Mouse (Mus musculus) lung, embryonic 15.5 days (tissue): ENCODE measurements around the gene Kbtbd12. TPM values are rescaled to one million over a fixed set of nuclear protein-coding genes. Genes with fewer than 3 reads are reported as not detected.

Source experiments
- ATAC-seq: fragments of 200-750 bp; cut with Nextera tagmentation; 2 replicates; pipeline ENCODE4 v1.8.0; 2017; ENCODE audit warnings: moderate number of reproducible peaks, borderline replicate concordance; ENCODE audit not compliant: low FRiP score, low TSS enrichment; ENCODE audit errors: extremely low read depth
- H3K27ac ChIP-seq: fragments of 300-500 bp; sonication (generic); 2 replicates; pipeline ENCODE4 v1.5.1; 2015; ENCODE audit warnings: moderate library complexity, mild to moderate bottlenecking, inconsistent platforms
- H3K27me3 ChIP-seq: fragments of 300-500 bp; sonication (generic); 2 replicates; pipeline ENCODE4 v1.6.1; 2015; ENCODE audit warnings: inconsistent platforms
- H3K36me3 ChIP-seq: fragments of 300-500 bp; sonication (generic); 2 replicates; pipeline ENCODE4 v1.6.1; 2015; ENCODE audit warnings: inconsistent platforms
- H3K4me1 ChIP-seq: fragments of 300-500 bp; sonication (generic); 2 replicates; pipeline ENCODE4 v1.6.1; 2015; ENCODE audit warnings: inconsistent platforms
- H3K4me2 ChIP-seq: fragments of 300-500 bp; sonication (generic); 2 replicates; pipeline ENCODE4 v1.6.1; 2015; ENCODE audit warnings: inconsistent platforms, mild to moderate bottlenecking, moderate library complexity
- H3K4me3 ChIP-seq: fragments of 300-500 bp; sonication (generic); 2 replicates; pipeline ENCODE4 v1.5.1; 2015; ENCODE audit warnings: mild to moderate bottlenecking, inconsistent platforms
- H3K9ac ChIP-seq: fragments of 300-500 bp; sonication (generic); 2 replicates; pipeline ENCODE4 v1.6.1; 2015; ENCODE audit warnings: inconsistent platforms
- H3K9me3 ChIP-seq: fragments of 300-500 bp; sonication (generic); 2 replicates; pipeline ENCODE4 v1.6.1; 2016; ENCODE audit warnings: inconsistent platforms
- WGBS: fragments of 180-500 bp; shearing (Covaris S2); methylation state at CpG from one replicate; pipeline ENCODE4 v1.1.7; 2015; 5-methylcytosine and 5-hydroxymethylcytosine counted together
- polyA plus RNA-seq: library from polyadenylated mRNA; unstranded; fragments of >200 nt; fragmentation: Nextera tagmentation; extraction: Ambion mirVana; gene quantifications from 2 replicates; pipeline ENCODE4 v1.2.1, GENCODE M21; 2015

The Kbtbd12 gene
- polyA plus RNA-seq, 1 experiment from 2014 or later = 1.4 TPM

DNA sequence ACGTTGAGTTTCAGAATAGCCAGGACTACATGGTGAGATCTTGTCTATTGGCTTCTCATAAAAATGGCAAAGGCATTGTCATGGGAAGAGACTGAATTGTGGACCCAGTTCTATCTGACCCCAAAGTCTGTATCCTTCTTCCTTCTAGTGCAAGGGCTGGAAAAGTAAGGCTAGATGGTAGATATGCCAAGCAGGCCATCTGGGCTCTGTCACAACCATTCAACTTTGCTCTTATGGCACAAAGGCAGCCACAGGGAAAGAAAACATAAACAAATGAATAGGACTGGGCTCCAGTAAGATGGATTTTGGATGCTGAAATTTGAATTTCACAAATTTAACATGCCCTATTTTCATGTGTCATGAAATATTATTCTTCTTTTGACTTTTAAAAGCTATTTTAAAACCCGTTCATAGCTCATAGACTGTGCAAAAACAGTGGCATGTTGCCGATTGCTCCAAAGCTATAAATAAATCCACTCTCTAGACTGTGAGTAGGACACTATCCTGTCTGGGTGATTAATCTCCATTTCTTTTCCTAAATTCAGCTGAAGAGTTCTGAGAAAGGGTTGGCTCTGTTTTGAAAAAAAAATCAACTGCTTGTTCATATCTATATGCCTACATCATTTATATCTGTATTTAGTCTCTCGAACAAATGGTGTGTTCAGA is 15.8 kb downstream of the Kbtbd12 start:
- H3K9me3 ChIP-seq = no peaks in the 10 kb centered on the region
- H3K27ac ChIP-seq = no peak overlapping the region
- H3K9ac ChIP-seq = no peak overlapping the region
- H3K4me1 ChIP-seq = peaks cover 7% of the 10 kb centered on the region
- no peak for ATAC-seq
- H3K27me3 ChIP-seq = no peaks in the 10 kb centered on the region
- no peaks in the 10 kb centered on the region for H3K36me3 ChIP-seq
- no peak overlapping the region for H3K4me2 ChIP-seq
- 59% methylated on average over 4 of the region's 4 CpGs for WGBS
- H3K4me3 ChIP-seq = no peak overlapping the region

DNA sequence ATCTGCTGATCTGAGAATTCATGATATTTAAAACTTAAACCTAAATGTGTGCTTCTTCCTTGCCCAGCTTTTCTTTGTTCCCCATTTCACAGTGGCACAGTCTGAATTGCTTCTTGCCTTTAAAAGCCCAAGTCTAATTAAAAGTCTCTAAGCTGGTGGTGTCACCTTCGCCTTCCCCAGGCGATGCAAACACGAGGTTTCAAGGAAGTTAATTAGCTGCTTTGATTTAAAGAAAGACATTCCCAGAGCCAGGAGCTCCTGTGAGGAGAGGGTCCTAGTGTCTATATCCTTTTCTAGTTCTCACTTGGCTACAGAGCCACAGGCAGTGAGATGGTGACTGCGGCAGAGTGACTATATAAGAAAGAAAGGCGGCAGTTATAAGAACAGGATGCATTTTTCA is 18.2 kb downstream of the Kbtbd12 start:
- no peak for ATAC-seq
- Histone ChIP-seq H3K4me3 (no peak overlapping the region), H3K27me3 (no peaks in the 10 kb centered on the region), H3K4me1 (no peaks in the 10 kb centered on the region), H3K9ac (no peak overlapping the region), H3K9me3 (no peaks in the 10 kb centered on the region), H3K36me3 (no peaks in the 10 kb centered on the region), H3K27ac (no peak overlapping the region), H3K4me2 (no peak overlapping the region)
- 52% methylated on average over 5 of the region's 5 CpGs for WGBS

DNA sequence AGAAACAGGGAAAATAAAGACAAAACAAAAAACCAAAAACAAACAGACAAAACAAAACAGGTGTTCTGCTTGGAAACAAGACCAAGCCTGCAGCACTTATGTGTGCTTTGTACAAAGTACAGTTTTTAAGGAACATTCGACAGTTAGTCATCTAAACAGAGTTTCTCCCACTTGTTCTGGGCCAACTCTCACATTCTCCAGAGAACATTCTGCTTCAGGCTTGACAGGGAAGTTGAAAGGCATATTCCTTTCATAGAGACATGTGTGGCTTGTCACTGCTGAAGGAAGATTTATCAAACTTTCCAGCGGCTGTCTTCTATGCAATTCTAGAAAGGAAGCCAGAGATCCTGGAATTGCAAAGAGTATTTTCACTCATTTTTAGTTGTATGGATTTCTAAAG is 22.4 kb downstream of the Kbtbd12 start:
- H3K4me1 ChIP-seq = no peaks in the 10 kb centered on the region
- 48% methylated on average over 2 of the region's 2 CpGs for WGBS
- H3K36me3 ChIP-seq = no peaks in the 10 kb centered on the region
- no peaks in the 10 kb centered on the region for H3K27me3 ChIP-seq
- H3K4me2 ChIP-seq = no peak overlapping the region
- no peak overlapping the region for H3K9ac ChIP-seq
- no peak for ATAC-seq
- no peak overlapping the region for H3K27ac ChIP-seq
- H3K9me3 ChIP-seq = no peaks in the 10 kb centered on the region
- H3K4me3 ChIP-seq = no peak overlapping the region

DNA sequence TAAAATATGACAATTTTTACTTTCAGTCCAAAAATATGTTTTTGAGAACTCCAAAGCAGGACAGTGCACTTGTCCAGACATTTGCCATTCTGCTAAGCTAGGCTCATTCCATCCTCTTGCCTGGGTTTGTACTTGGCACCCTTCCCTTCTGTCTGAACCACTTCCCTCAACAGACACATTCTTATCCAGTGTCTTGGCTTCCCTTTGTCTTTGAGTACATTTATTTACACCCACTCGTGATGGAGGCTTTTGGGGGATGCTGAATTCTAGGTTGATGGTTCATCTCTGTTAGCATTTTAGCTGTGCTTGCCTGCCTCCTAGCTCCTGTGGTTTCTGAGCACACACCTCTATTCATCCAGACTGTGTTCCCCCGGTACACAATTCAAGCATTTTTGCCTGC is 31.3 kb downstream of the Kbtbd12 start:
- Histone ChIP-seq H3K27me3 (no peaks in the 10 kb centered on the region), H3K9me3 (no peaks in the 10 kb centered on the region), H3K36me3 (no peaks in the 10 kb centered on the region), H3K4me3 (no peak overlapping the region), H3K27ac (no peak overlapping the region), H3K4me2 (no peak overlapping the region), H3K9ac (no peak overlapping the region), H3K4me1 (no peaks in the 10 kb centered on the region)
- no peak for ATAC-seq
- 48% methylated on average over 2 of the region's 2 CpGs for WGBS

DNA sequence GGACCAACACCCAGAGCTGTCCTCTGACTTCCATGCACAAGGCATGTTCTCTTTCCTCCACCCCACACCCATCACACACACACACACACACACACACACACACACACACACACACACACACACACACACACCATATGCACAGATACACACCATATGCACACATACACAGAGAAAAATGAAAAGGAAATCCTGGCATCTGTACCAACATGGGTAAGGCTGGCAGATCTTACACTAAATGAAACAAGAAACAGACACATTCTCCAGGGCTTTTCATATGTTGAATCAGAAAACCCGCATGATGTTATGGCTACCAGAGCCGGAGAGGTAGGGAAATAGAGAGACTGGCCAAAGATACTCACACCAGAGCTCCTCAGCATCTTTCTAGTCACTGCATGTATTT is 32.0 kb downstream of the Kbtbd12 start:
- 89% methylated on average over 2 of the region's 2 CpGs for WGBS
- no peaks in the 10 kb centered on the region for H3K4me1 ChIP-seq

DNA sequence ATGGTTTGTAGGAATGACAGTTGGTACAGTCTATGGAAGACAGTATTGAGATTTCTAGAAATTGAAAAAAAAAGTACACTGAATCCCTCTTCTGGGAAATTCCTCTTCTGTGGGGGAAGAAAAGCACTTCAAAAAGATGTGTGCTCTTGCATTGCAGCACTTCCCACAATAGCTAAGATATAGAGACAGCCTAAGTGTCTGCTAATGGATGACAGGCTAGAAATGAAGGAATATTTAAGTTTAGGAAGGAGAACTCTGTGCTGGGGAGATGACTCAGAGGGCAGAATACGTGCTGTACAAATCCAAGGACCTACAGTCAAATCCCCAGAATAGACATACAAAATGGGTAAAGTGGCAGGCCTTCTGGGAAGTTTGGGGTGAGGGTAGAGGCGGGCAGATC is 32.5 kb downstream of the Kbtbd12 start:
- H3K36me3 ChIP-seq = no peaks in the 10 kb centered on the region
- ATAC-seq = no peak
- 68% methylated on average over 2 of the region's 2 CpGs for WGBS
- no peak overlapping the region for H3K4me3 ChIP-seq
- H3K4me1 ChIP-seq = no peaks in the 10 kb centered on the region
- H3K27me3 ChIP-seq = no peaks in the 10 kb centered on the region
- H3K9ac ChIP-seq = no peak overlapping the region
- no peak overlapping the region for H3K4me2 ChIP-seq
- H3K9me3 ChIP-seq = no peaks in the 10 kb centered on the region
- no peak overlapping the region for H3K27ac ChIP-seq

More for the DNA sequence above, 32.0 kb downstream of the Kbtbd12 start:
- ATAC-seq = no peak
- Histone ChIP-seq H3K9ac (no peak overlapping the region), H3K27ac (no peak overlapping the region), H3K4me2 (no peak overlapping the region), H3K27me3 (no peaks in the 10 kb centered on the region), H3K9me3 (no peaks in the 10 kb centered on the region), H3K4me3 (no peak overlapping the region), H3K36me3 (no peaks in the 10 kb centered on the region)

DNA sequence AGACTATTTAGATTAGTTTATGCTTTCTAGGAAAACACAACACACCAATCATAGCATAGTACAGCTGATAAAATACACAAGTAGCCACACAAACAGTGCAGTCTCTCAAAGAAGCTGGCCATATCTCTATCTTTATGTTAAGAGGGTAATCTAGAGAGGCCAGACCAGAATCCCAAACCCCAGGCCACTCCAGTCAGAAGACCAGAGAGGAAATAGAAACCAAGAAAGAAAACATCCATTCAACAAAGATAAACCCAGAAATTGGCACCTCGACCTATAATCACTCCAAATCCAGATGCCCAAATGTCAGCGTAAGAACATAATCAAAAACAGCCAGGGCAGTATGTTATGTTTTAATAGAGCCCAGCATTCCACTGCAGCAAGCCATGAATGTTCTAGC is 41.6 kb downstream of the Kbtbd12 start:
- Histone ChIP-seq H3K9ac (no peak overlapping the region), H3K4me3 (no peak overlapping the region), H3K27ac (no peak overlapping the region), H3K9me3 (no peaks in the 10 kb centered on the region), H3K4me2 (no peak overlapping the region), H3K36me3 (no peaks in the 10 kb centered on the region), H3K4me1 (no peaks in the 10 kb centered on the region), H3K27me3 (no peaks in the 10 kb centered on the region)
- 82% methylated on average over 2 of the region's 2 CpGs for WGBS
- ATAC-seq = no peak

DNA sequence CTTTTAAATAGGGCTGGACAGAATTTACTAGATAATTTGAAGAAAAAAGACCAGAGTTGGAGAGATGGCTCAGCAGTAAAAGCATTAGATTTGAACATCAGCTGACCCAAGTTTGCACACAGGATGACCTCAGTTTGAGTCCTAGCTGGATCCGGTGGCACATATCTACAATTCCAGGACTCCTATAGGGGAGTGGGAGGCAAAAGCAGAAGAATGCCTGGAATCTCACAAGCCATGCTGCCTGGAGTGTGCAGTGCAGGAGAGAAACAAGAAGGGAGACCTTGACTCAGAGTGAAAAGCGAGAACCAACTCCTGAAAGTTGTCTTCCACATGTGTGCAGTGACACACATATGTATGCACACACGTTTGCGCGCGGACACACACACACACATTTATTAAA is 45.4 kb downstream of the Kbtbd12 start:
- no peak for ATAC-seq
- 81% methylated on average over 6 of the region's 6 CpGs for WGBS
- no peak overlapping the region for H3K27ac ChIP-seq
- H3K36me3 ChIP-seq = no peaks in the 10 kb centered on the region
- no peaks in the 10 kb centered on the region for H3K27me3 ChIP-seq
- H3K9ac ChIP-seq = no peak overlapping the region
- H3K9me3 ChIP-seq = no peaks in the 10 kb centered on the region
- no peak overlapping the region for H3K4me2 ChIP-seq
- no peak overlapping the region for H3K4me3 ChIP-seq
- peaks cover 11% of the 10 kb centered on the region; the same call in 1 of the 2 replicates for H3K4me1 ChIP-seq

DNA sequence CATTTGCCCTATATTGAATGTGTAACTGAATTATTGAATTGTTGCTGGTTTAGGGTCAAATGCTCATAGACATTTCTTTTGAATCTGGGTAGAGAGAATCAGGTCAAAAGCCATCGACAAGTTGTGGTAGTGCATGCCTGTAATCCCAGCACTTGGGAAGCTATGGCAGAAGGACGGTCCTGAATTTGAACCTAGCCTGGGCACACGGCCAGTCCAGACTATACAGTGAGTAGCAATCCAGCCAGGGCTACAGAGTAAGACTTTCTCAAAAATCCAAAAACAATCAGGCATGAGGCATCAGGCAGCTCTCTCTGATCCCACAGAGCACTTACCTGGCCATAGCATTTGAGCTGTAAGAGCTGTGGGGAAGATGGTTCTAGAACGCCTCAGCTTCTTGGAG is 47.5 kb downstream of the Kbtbd12 start:
- Histone ChIP-seq H3K4me2 (no peak overlapping the region), H3K4me3 (no peak overlapping the region), H3K36me3 (no peaks in the 10 kb centered on the region), H3K9ac (no peak overlapping the region), H3K9me3 (no peaks in the 10 kb centered on the region), H3K27me3 (no peaks in the 10 kb centered on the region), H3K4me1 (peaks cover 11% of the 10 kb centered on the region; the same call in 1 of the 2 replicates), H3K27ac (no peak overlapping the region)
- 73% methylated on average over 4 of the region's 4 CpGs for WGBS
- ATAC-seq = no peak

DNA sequence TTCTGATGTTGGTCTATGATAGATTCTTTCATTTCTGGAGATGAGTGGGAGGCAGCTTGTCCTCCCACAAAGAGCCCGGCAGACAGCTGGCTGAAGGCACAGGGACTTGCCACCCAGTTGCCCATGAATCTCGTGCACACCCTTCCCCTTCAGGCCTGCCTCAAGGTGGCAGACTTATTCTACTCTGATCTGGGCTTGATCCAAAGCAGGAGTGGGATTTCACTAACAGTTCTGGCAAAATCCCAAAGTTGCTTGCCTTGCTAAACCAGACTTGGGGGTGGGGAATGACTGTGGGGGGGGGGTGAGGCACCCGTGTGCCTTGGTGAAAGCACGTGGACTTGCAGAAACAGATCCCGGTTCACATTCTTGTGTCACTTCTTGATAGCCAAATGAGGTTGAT is 48.2 kb downstream of the Kbtbd12 start:
- Histone ChIP-seq H3K36me3 (no peaks in the 10 kb centered on the region), H3K4me1 (peaks cover 11% of the 10 kb centered on the region; the same call in 1 of the 2 replicates), H3K4me3 (no peak overlapping the region), H3K27ac (no peak overlapping the region), H3K27me3 (no peaks in the 10 kb centered on the region), H3K9ac (no peak overlapping the region), H3K9me3 (no peaks in the 10 kb centered on the region), H3K4me2 (no peak overlapping the region)
- WGBS = 8% methylated on average over 5 of the region's 5 CpGs
- ATAC-seq = peak; percentile 39; the same call in 1 of the 2 replicates

DNA sequence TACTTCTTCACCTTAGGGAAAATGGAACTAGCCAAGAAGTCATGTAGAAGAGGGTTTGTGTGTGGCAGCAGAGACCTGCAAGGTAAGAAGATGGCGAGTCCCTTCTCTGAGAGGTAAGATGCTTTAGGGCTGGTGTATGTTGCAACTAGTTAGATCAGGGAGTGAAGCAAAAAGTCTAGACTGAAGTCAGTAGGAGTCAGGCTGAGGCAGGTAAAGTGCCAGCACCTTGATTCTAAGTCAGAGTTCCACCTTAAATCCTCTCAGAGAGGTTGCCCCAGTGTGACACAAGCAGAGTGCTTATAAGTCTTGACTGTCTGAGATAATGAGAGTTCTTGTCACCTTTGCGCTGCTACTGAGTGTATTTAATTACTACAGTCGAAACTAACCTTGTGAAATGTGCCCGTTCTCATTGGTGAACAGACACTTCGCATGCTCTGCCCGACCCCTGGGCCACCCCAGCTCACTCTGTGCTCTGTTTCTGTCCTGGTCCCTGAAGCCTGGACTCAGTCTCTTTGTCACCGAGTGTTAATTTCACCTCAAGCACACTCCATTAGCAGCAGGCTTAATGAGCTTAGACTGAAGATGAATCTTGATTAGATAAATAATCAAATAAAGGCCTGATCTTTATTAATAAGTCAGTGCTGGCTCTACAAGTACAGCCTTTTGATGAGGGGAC is 49.0 kb downstream of the Kbtbd12 start:
- H3K9me3 ChIP-seq = no peaks in the 10 kb centered on the region
- H3K4me1 ChIP-seq = peaks cover 11% of the 10 kb centered on the region; the same call in 1 of the 2 replicates
- no peaks in the 10 kb centered on the region for H3K36me3 ChIP-seq
- H3K4me2 ChIP-seq = no peak overlapping the region
- no peak overlapping the region for H3K4me3 ChIP-seq
- H3K27me3 ChIP-seq = no peaks in the 10 kb centered on the region
- no peak for ATAC-seq
- WGBS = 70% methylated on average over 7 of the region's 7 CpGs
- no peak overlapping the region for H3K27ac ChIP-seq
- no peak overlapping the region for H3K9ac ChIP-seq

DNA sequence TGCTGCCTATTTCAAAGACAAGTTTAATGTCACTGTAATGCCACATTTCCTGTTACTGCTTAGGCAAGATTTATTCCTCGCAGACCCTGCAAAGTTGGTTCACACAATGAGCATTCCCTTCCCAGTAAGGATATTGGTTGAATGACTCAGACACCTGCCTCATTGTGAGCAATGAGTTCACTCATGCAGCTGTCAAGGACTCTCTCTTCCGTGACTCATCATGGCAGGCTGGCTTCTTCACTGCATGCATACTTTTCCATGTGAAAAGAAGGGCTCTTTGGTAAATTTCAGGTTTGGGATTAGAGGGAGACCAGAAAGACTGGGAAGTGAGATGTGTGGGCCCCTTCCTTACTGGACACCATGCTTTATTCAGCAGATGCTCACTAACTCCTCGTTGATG is 50.7 kb downstream of the Kbtbd12 start:
- H3K4me1 ChIP-seq = peaks cover 11% of the 10 kb centered on the region; the same call in 1 of the 2 replicates
- no peaks in the 10 kb centered on the region for H3K9me3 ChIP-seq
- 71% methylated on average over 3 of the region's 3 CpGs for WGBS
- H3K4me2 ChIP-seq = no peak overlapping the region
- no peak for ATAC-seq
- no peak overlapping the region for H3K9ac ChIP-seq
- H3K27ac ChIP-seq = no peak overlapping the region
- no peak overlapping the region for H3K4me3 ChIP-seq
- no peaks in the 10 kb centered on the region for H3K27me3 ChIP-seq
- H3K36me3 ChIP-seq = no peaks in the 10 kb centered on the region
